Mouse (Mus musculus) intestine, postnatal 0 days (tissue): ENCODE measurements around the gene Fgfr1op. TPM values are rescaled to one million over a fixed set of nuclear protein-coding genes. Genes with fewer than 3 reads are reported as not detected.

Experiments
- ATAC-seq: fragments of 200-750 bp; cut with Nextera tagmentation; 2 replicates; pipeline ENCODE4 v1.8.0; 2017; ENCODE audit warnings: mild to moderate bottlenecking, moderate TSS enrichment, moderate library complexity
- H3K27ac ChIP-seq: fragments of 300-500 bp; sonication (generic); 2 replicates; pipeline ENCODE4 v1.5.1; 2014; ENCODE audit warnings: mild to moderate bottlenecking, low read depth, low read length, moderate library complexity
- H3K27me3 ChIP-seq: fragments of 300-500 bp; sonication (generic); replicated peaks from 2 replicates; pipeline ENCODE4 v1.6.1; 2014; ENCODE audit warnings: low read length, mixed read lengths; ENCODE audit not compliant: control insufficient read depth, insufficient read depth
- H3K36me3 ChIP-seq: fragments of 300-500 bp; sonication (generic); 2 replicates; pipeline ENCODE4 v1.6.1; 2014; ENCODE audit warnings: mild to moderate bottlenecking, moderate library complexity; ENCODE audit not compliant: control insufficient read depth, insufficient read depth
- H3K4me1 ChIP-seq: fragments of 300-500 bp; sonication (generic); replicated peaks from 2 replicates; pipeline ENCODE4 v1.6.1; 2014; ENCODE audit warnings: antibody characterized with exemption, low read length, mixed read lengths; ENCODE audit not compliant: control insufficient read depth, insufficient read depth
- H3K4me2 ChIP-seq: fragments of 300-500 bp; sonication (generic); replicated peaks from 2 replicates; pipeline ENCODE4 v1.6.1; 2014; ENCODE audit warnings: low read depth, mild to moderate bottlenecking, moderate library complexity
- H3K4me3 ChIP-seq: fragments of 300-500 bp; sonication (generic); 2 replicates; pipeline ENCODE4 v1.5.1; 2014; ENCODE audit warnings: low read depth, low read length
- H3K9ac ChIP-seq: fragments of 300-500 bp; sonication (generic); 2 replicates; pipeline ENCODE4 v1.6.1; 2014; ENCODE audit warnings: mild to moderate bottlenecking, low read depth, low read length
- H3K9me3 ChIP-seq: fragments of 300-500 bp; sonication (generic); 2 replicates; pipeline ENCODE4 v1.6.1; 2016; ENCODE audit warnings: mixed run types; ENCODE audit not compliant: control insufficient read depth
- CTCF ChIP-seq: sonication (generic); IDR thresholded peaks from 2 replicates; pipeline ENCODE4 v1.5.1; 2016; ENCODE audit warnings: low read depth, mild to moderate bottlenecking, control low read depth, antibody characterized with exemption, moderate library complexity
- WGBS: fragments of 180-500 bp; shearing (Covaris S2); extraction: QIAGEN DNeasy Blood & Tissue Kit; methylation state at CpG from one replicate; pipeline ENCODE4 v1.1.7; 2014; 5-methylcytosine and 5-hydroxymethylcytosine counted together
- polyA plus RNA-seq: library from polyadenylated mRNA; unstranded; fragments of >200 nt; fragmentation: Nextera tagmentation; extraction: Ambion mirVana; gene quantifications from 2 replicates; pipeline ENCODE4 v1.2.1, GENCODE M21; 2015

Fgfr1op gene
- polyA plus RNA-seq, 1 experiment from 2014 or later, result 12.4 TPM

DNA sequence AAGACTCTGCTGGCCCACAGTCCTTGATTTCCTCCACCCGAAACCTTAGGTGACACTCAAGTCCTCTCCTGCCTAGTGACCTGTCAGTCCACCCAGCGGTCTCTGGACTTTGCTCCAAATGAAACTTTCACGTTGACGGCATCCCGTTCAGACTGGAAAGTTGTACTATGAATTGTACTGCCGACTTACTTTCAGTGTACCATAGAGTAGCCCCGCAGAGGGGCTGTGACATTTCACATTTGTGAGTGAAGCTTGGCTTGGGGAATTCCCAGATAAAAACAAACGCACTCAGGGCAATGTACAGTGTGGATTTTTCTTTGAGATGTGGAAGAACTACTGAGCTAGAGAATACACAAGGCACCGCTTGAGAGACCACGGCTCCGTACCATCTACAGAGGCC, 76.9 kb downstream of the Fgfr1op start:
- H3K4me3 ChIP-seq, result no peak overlapping the region
- TF ChIP-seq CTCF, result no peak
- no peak for ATAC-seq
- 76% methylated on average over 11 of the region's 11 CpGs for WGBS
- H3K4me1 ChIP-seq, result no peaks in the 10 kb centered on the region
- H3K27ac ChIP-seq, result no peak overlapping the region
- no peak overlapping the region for H3K4me2 ChIP-seq
- H3K27me3 ChIP-seq, result no peaks in the 10 kb centered on the region
- no peaks in the 10 kb centered on the region for H3K9me3 ChIP-seq
- no peak overlapping the region for H3K9ac ChIP-seq
- H3K36me3 ChIP-seq, result no peaks in the 10 kb centered on the region

DNA sequence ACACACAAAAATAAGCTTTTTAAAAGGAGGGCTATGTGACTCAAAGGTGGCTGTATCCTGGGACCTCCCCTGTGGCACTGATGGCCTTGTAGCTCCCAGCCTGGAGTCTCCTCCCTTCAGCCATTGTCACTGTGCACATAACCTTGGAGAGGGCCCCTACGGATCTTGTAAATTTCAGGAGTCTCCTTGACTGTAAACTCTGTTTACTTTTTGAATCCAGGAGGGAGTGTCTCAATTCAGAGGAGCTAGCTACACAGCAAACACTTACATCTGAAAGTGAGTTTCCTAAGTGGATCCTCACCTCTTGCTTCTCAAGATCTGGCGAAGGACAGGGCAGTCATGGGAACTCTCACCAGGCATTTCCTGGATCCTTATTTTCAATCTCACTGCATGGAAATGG, 78.8 kb downstream of the Fgfr1op start:
- Histone ChIP-seq H3K4me2 (no peak overlapping the region), H3K9ac (no peak overlapping the region), H3K9me3 (no peaks in the 10 kb centered on the region), H3K4me3 (no peak overlapping the region), H3K4me1 (no peaks in the 10 kb centered on the region), H3K36me3 (no peaks in the 10 kb centered on the region), H3K27ac (no peak overlapping the region), H3K27me3 (no peaks in the 10 kb centered on the region)
- no peak for TF ChIP-seq CTCF
- ATAC-seq, result no peak
- WGBS, result 38% methylated on average over 2 of the region's 2 CpGs

- H3K27me3 ChIP-seq, result no peaks in the 10 kb centered on the region
- no peak overlapping the region for H3K27ac ChIP-seq
- no peak overlapping the region for H3K4me2 ChIP-seq
- ATAC-seq, result no peak
- 44% methylated on average over 4 of the region's 4 CpGs for whole genome bisulfite sequencing
- no peaks in the 10 kb centered on the region for H3K4me1 ChIP-seq
- H3K9me3 ChIP-seq, result no peaks in the 10 kb centered on the region
- no peak overlapping the region for H3K9ac ChIP-seq
- no peaks in the 10 kb centered on the region for H3K36me3 ChIP-seq
- H3K4me3 ChIP-seq, result no peak overlapping the region
- no peak for TF ChIP-seq CTCF
Observed at GRCm38 (mm10) chr17:8246102-8246754, 80.9 kb downstream of the Fgfr1op start.

Other genes starting within 250 kb of the Fgfr1op start
- 0.80 and 1.2 TPM in 2 replicates for gene Tagap, start 239.5 kb upstream of the Fgfr1op start, polyA plus RNA-seq
- gene Rsph3a, start 219.9 kb upstream of the Fgfr1op start, polyA plus RNA-seq, result 36.5 and 38.4 TPM in 2 replicates
- gene Gm49673, start 17.7 kb upstream of the Fgfr1op start, polyA plus RNA-seq, result 0.08 TPM in 1 of 2 replicates, not detected in the other
- gene Rnaset2a, start 17.4 kb upstream of the Fgfr1op start, polyA plus RNA-seq, result 49.5 and 53.3 TPM in 2 replicates
- 0.46 TPM in 2 replicates for gene Ccr6, start 70.5 kb downstream of the Fgfr1op start, polyA plus RNA-seq
- gene Mpc1, start 117.4 kb downstream of the Fgfr1op start, polyA plus RNA-seq, result 294 and 297 TPM in 2 replicates
- gene Sft2d1, start 145.6 kb downstream of the Fgfr1op start, polyA plus RNA-seq, result 126 and 135 TPM in 2 replicates
- gene Prr18, start 172.0 kb downstream of the Fgfr1op start, polyA plus RNA-seq, result 0.35 and 0.39 TPM in 2 replicates
- 0.10 TPM in 1 of 2 replicates, not detected in the other for gene T2, start 190.5 kb downstream of the Fgfr1op start, polyA plus RNA-seq